ENCODE assay signal across 20 mouse cellular contexts in genomic region chr5:36440741-36441140, GRCm38 (mm10). TPM values are rescaled to one million over a fixed set of nuclear protein-coding genes. Genes with fewer than 3 reads are reported as not detected.
"Had no signal": no experiment of that assay in that cellular context is flagged by ENCODE, and none has a peak within 500 bp of the region (broad histone marks: within the 10 kb centered on the region; RNA-seq: fewer than 3 reads in every experiment).

No protein-coding gene starts in this region.

- H3K27ac ChIP-seq: kidney, embryonic 15.5 days; liver, embryonic 14.5 days; macrophage; midbrain, embryonic 12.5 days; midbrain, embryonic 15.5 days; neural tube, embryonic 12.5 days; neural tube, embryonic 15.5 days; stomach, postnatal 0 days had no signal

- H3K9ac ChIP-seq: kidney, embryonic 15.5 days; liver, embryonic 14.5 days; liver, postnatal 0 days; lung, embryonic 14.5 days; midbrain, embryonic 12.5 days; midbrain, embryonic 15.5 days; neural tube, embryonic 12.5 days; neural tube, embryonic 15.5 days had no signal

- H3K36me3 ChIP-seq: kidney, embryonic 15.5 days; midbrain, embryonic 12.5 days; midbrain, embryonic 15.5 days; neural tube, embryonic 12.5 days; neural tube, embryonic 15.5 days had no signal

- H3K9me3 ChIP-seq: kidney, embryonic 15.5 days; midbrain, embryonic 12.5 days; midbrain, embryonic 15.5 days; neural tube, embryonic 12.5 days; neural tube, embryonic 15.5 days had no signal

- H3K4me1 ChIP-seq: kidney, embryonic 15.5 days; midbrain, embryonic 12.5 days had no signal

- H3K4me2 ChIP-seq: kidney, embryonic 15.5 days; liver, embryonic 11.5 days; lung, embryonic 14.5 days; midbrain, embryonic 12.5 days; midbrain, embryonic 15.5 days; neural tube, embryonic 12.5 days; neural tube, embryonic 15.5 days had no signal

- H3K4me3 ChIP-seq: kidney, embryonic 15.5 days; midbrain, embryonic 12.5 days; midbrain, embryonic 15.5 days; neural tube, embryonic 12.5 days; neural tube, embryonic 15.5 days had no signal

- ATAC-seq: liver, postnatal 0 days; lung, postnatal 0 days; midbrain, embryonic 15.5 days had no signal

- H3K27me3 ChIP-seq: kidney, embryonic 15.5 days; midbrain, embryonic 12.5 days; midbrain, embryonic 15.5 days; neural tube, embryonic 12.5 days; neural tube, embryonic 15.5 days had no signal

- DNase-seq: kidney, postnatal 10 days; kidney, postnatal 36 days; liver, postnatal 0 days; lung, embryonic 14.5 days; right cerebral cortex, adult 18-20 months; right cerebral cortex, postnatal 14 days; right cerebral cortex, postnatal 4 days; thymus, adult 2 months; thymus, postnatal 14 days; thymus, postnatal 4 days had no signal

RNA-seq across cellular contexts. Expression of gene Sorcs2, which starts 42.8 kb away (rescaled TPM):
- polyA plus RNA-seq: macrophage had no signal
